Mouse (Mus musculus) thymus, postnatal 14 days (tissue): Measurements from ENCODE around the gene Rpa1.
A peak's percentile ranks its signal among the peaks of the same experiment; 100 is the strongest.
"Not testable (repeated sequence)": the region's sequence is repeated elsewhere in the genome, so short reads cannot be mapped to it uniquely, and the experiment has no call there.

Experiments
- DNase-seq: peaks from one replicate; pipeline ENCODE4 v3.0.0; 2021

Gene Rpa1

GRCm38 (mm10) chr11:75285893-75286467, 62.1 kb downstream of the Rpa1 start:
- no peak for DNase-seq

DNA sequence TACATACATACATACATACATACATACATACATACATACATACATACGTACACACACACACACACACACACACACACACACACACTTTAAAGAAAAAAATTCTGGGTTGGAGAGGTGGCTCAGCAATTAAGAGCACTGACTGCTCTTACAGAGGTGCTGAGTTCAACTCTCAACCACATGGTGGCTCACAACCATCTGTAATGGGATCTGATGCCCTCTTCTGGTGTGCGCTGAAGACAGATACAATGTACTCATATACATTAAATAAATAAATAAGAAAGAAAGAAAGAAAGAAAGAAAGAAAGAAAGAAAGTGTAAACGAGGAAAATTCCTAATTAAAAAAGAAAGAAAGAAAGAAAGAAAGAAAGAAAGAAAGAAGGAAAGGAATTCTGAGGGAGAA, 64.3 kb downstream of the Rpa1 start:
- DNase-seq = not testable (repeated sequence)

DNA sequence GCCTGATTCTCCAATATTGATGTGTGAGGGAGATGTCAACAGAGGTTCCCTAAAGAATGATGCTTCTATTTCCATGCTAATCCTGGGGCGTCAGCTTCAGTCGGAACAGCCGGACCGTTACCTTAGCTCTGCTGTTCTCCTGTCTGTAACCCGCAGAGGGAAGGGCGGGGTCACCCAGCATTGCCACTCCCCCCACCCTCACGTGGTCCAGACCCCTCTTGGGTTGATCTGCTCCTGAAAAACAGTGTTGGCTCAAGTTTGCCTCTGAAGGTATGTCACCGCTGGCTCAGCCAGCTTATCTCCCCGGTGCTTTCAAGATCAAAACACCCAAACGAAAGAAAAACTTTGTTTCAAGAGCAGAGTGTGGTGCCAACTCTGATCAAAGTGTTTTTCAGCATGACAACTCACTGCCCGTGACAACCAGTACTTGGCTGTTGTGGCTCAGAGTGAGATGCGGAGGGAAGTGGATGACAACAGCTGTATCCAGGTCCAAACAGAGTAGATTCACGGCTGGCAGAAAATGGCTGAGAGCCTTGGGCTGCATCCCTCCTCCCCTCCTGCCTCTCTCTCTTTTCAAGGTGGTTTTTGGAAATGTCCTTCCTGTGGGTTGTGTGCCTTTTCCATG, 65.5 kb downstream of the Rpa1 start:
- peak; percentile 83 for DNase-seq

GRCm38 (mm10) chr11:75281380-75282256, 66.5 kb downstream of the Rpa1 start:
- peak; percentile 29 for DNase-seq

DNA sequence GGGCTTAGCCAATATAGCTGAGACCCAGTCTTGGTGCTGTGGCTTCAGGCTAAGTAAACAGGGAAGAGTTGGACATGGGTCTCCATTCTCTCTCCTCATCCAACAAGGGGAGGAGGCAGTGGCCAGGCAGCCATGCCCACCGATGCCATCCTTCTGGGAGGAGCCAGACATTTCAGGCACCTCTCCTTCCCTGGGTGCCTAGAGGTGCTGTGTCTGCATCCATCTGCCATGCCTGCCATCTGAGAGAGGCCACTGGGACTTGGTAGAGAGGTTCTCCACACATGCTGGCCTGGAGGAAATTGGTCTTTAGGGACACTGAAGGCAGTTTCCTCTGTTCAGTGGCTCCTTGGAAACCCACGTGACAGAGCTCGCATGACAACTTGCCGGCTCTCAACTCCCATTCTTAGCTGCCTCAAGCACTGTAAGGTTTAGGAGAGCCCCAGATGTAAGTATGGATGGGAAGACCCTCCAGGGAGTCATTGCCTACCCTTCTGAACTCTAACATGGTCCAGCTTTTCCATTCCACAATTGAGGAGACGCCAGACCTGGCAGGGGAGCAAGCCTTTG, 67.6 kb downstream of the Rpa1 start:
- DNase-seq = peak; percentile 19

DNA sequence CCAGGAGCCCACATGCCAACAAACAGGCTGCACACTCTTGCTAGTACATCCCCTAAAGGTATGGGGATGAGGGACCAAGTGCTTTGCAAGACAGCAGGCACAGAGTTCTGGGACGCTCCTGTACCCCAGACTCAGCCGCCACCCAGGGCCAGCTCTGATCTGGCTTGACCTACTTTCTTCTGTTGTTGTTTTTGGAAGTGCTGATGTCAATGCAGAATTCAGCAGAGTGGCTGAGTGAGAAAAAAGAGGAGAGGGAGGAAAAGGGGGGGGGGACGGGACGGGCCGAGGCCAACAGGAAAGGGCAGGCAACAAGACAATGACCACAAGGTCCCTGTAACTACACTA, 68.1 kb downstream of the Rpa1 start:
- DNase-seq = peak; percentile 54

- DNase-seq = peak; percentile 66
Observed at GRCm38 (mm10) chr11:75279342-75280065, 68.6 kb downstream of the Rpa1 start.

GRCm38 (mm10) chr11:75279013-75279341, 69.1 kb downstream of the Rpa1 start:
- DNase-seq = no peak

DNA sequence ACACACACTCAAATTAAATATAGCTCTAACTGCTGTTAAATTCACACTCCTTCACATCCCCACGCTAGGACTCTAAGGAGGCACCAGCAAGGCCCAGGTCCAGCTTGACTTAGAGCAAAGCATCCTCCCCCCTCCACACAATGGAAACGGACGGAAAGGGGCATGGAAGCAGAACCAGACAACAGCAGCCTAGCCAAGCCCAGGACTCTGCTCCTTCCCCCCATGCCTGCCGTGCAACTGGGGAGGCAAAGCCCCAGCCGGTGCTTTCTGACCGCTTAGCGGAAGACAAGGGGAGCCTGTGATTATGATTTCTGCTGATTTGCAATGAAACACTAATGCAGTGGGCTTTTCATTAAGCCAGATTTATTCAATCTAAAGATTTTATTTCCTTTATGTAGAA, 70.0 kb downstream of the Rpa1 start:
- DNase-seq = no peak

- DNase-seq = no peak
Observed at GRCm38 (mm10) chr11:75275035-75275434, 73.1 kb downstream of the Rpa1 start.

DNA sequence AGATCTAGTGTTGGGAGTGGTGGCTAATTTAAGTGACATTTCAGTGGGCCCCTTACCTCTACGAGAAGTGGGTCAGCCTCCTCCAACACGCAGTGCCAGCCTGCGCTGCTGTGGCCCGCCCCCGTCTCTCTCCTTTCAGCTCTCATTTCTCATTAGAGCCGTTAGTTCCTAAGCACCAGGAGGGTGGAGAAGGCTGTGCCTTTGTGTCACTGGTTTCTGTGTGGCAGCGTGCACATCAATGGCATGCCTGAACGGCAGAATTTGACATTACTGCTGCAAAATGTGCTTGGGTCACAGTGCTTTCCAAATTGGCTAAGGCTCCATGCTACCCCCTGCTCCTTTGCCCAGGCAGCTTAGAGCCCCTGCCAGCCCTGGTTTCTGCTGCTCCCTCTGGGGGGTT, 74.7 kb downstream of the Rpa1 start:
- no peak for DNase-seq

DNA sequence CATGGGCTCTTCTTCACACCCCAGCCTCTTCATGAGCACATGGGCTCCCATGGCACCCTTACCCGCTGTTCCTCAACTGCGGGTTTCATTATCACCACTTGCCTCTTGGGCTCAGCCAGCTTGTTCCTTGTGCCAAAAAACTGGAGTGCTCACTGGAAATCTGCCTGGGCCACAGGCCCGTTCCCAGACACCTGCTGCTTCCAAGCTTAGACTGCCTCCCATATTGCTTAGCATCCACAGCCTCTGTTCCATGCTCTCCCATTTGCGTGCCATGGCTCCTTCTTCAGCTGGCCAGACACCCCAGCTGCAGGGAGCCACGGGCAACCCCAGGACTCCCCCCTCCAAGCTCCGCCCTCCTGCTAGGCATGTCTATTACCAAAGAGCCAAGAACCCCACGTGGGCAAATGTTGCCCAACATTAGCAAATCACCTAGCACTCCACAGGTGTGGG, 77.1 kb downstream of the Rpa1 start:
- DNase-seq = no peak

DNA sequence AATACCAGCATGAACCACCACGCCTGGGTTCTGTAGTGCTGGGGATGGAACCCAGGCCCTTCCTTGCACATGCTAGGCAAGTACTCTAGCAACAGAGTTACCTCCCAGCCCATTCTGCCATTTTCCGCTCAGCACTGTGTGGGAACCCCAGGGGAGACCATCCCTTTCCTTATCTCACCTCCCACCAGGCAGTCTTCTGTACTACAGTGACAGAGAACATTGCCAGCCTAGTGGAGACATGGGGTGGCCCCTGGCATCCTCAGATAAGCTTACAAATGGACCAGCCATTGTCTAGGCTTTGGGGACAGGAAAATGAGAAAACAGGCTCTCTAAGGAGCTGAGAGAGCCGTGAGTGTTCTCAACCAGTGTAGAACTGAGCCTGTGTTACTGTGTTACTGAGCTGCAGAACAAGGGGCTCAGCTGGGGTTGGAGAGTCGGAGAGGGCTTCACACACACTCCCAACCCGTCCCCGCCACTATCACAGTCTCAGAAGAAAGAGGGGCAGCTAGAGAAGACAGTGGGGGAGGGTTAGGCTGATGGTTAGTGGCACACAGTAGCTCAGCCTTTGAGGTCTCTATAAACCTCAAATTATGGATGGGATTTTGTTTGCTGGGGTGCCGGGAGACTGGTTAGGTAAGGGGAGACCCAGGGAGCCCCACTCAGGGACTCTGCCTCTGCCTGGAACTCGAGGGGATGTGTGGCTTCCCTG, 77.7 kb downstream of the Rpa1 start:
- DNase-seq = no peak

DNA sequence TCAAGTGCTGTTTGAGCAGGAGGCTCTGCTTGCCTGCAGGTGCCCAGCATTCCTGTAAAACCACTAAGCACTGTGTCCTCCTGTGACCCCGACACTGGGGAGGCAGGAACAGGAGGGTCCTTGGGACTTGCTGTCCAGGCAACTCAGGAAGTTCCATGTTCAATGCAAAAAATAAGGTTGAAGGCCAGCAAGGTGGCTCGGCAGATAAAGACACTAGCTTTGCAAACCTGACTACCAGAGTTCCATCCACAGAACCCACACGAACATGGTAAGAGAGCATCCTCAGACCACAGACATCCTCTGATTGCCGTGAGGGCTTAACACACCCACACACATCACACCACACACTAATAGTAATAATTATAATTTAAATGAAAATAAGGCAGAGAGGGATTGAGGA, 78.9 kb downstream of the Rpa1 start:
- DNase-seq = no peak

- DNase-seq = no peak
Observed at GRCm38 (mm10) chr11:75268492-75268891, 79.6 kb downstream of the Rpa1 start.

- DNase-seq = no peak
Observed at GRCm38 (mm10) chr11:75267826-75268281, 80.3 kb downstream of the Rpa1 start.

DNA sequence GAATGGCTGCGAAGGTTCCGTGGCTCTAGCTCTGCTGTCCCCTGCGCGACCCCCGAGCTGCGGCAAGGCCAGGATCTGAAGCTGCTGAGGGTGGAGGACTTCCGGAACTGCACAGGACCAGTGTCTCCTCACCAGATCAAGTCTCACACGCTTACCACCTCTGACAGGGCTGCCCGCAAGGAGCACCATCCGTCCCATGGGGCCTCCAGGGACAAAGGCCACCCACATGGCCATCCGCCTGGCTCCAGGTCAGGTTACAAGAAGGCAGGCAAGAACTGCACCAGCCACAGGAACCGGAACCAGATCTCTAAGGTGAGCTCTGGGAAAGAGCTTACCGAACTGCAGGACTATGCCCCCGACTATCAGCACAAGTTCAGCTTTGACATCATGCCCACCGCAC, 82.6 kb downstream of the Rpa1 start:
- no peak for DNase-seq

- no peak for DNase-seq
Observed at GRCm38 (mm10) chr11:75264550-75264949, 83.6 kb downstream of the Rpa1 start.

DNA sequence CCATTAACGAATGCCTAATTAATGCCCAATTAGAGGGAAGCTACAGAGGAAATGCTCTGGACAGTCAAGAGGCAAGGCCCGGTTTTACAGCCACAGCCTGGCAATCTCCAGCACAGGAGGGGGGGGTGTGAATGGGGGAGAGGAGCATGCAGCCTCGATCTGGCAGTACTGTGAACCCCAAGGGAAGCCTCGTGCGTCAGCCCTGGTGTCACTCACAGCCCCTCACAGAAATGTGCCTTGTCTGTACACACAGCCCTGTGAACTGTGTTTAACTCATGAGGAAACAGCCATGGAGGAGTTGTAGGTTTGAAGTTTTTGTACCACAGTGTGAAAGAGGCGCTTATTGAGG, 84.2 kb downstream of the Rpa1 start:
- DNase-seq = no peak

DNA sequence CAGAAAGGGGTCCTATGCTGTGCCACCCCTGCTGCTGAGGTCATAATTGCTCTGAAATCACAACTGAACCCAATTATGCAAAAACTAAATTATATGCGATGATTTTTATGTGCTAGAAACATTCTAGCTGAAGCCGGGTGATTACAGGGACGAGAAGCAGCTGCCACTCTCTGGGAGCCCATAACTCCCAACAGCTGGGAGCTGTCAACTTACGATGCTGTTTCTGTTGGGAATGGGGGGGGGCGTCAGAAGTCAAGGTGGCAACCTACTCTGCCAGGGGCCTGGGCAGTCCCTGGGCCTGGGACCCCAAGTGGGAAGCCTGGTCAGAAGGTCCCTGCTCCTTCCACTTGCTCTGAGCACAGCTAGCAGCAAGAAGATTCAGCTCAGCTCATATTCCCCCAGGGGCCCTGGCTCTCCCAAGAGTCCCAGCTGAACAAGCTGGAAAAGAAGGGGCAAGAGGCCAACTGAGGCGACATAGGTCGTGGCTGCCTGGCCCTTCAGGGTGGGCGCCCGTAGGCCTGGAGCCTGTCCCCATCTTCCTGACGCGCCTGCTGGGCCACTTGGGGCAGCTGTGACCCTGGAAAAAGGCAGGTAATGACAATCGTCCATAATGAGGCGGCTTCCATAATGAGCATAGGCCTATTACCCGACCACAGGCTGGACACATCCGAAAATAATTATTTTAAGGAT, 84.7 kb downstream of the Rpa1 start:
- DNase-seq = no peak

DNA sequence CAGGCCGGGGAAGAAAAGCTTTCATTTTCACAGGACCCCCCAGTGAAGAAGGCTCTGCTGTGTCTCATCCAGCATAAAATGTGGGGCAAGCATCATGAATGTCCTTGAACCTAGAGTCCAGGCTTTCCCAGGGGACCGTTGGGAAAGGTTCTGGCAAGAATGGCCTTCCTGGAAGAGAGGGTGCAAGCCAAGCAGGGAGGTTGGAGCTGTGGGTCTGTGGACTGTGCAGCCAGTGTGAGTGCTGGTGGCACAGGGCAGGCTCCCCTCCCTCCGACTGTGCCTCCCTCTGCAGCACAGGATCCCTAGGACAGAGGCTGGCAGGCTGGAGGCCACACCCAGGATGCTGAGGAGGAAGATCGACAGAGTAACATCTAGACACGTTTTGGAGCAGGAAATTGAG, 85.3 kb downstream of the Rpa1 start:
- DNase-seq = no peak

GRCm38 (mm10) chr11:75262181-75262580, 85.9 kb downstream of the Rpa1 start:
- DNase-seq = no peak
